Mouse (Mus musculus) heart, embryonic 16.5 days (tissue): ENCODE measurements around the gene Hoxb8. TPM values are rescaled to one million over a fixed set of nuclear protein-coding genes. Genes with fewer than 3 reads are reported as not detected.

Source experiments
- ATAC-seq: fragments of 200-750 bp; cut with Nextera tagmentation; replicated peaks from 2 replicates; pipeline ENCODE4 v1.8.0; 2017; ENCODE audit warnings: moderate number of reproducible peaks; ENCODE audit not compliant: insufficient read depth, low FRiP score; ENCODE audit errors: extremely low read depth
- H3K27ac ChIP-seq: fragments of 300-500 bp; sonication (generic); 2 replicates; pipeline ENCODE4 v1.5.1; 2014; ENCODE audit warnings: mild to moderate bottlenecking, low read length, control low read depth, moderate library complexity
- H3K27me3 ChIP-seq: fragments of 300-500 bp; sonication (generic); 2 replicates; pipeline ENCODE4 v1.6.1; 2014; ENCODE audit warnings: low read length, mixed read lengths; ENCODE audit not compliant: control insufficient read depth, insufficient read depth
- H3K36me3 ChIP-seq: fragments of 300-500 bp; sonication (generic); 2 replicates; pipeline ENCODE4 v1.6.1; 2014; ENCODE audit not compliant: control insufficient read depth, insufficient read depth
- H3K4me1 ChIP-seq: fragments of 300-500 bp; sonication (generic); 2 replicates; pipeline ENCODE4 v1.6.1; 2014; ENCODE audit warnings: low read length, mixed read lengths; ENCODE audit not compliant: control insufficient read depth, insufficient read depth
- H3K4me2 ChIP-seq: fragments of 300-500 bp; sonication (generic); 2 replicates; pipeline ENCODE4 v1.6.1; 2014; ENCODE audit warnings: low read depth, mild to moderate bottlenecking, control low read depth, low read length
- H3K4me3 ChIP-seq: fragments of 300-500 bp; sonication (generic); 2 replicates; pipeline ENCODE4 v1.5.1; 2014; ENCODE audit warnings: mild to moderate bottlenecking, control low read depth, low read length
- H3K9ac ChIP-seq: fragments of 300-500 bp; sonication (generic); 2 replicates; pipeline ENCODE4 v1.6.1; 2014; ENCODE audit warnings: low read length, control low read depth
- H3K9me3 ChIP-seq: fragments of 300-500 bp; sonication (generic); replicated peaks from 2 replicates; pipeline ENCODE4 v1.6.1; 2016; ENCODE audit warnings: low read length; ENCODE audit not compliant: control insufficient read depth
- WGBS: fragments of 180-500 bp; shearing (Covaris S2); extraction: QIAGEN DNeasy Blood & Tissue Kit; methylation state at CpG from one replicate; pipeline ENCODE4 v1.1.7; 2014; 5-methylcytosine and 5-hydroxymethylcytosine counted together
- polyA plus RNA-seq: library from polyadenylated mRNA; unstranded; fragments of >200 nt; fragmentation: Nextera tagmentation; extraction: Ambion mirVana; gene quantifications from 2 replicates; pipeline ENCODE4 v1.2.1, GENCODE M21; 2015

The Hoxb8 gene
- polyA plus RNA-seq = not detected in 2 replicates

GRCm38 (mm10) chr11:96281855-96282570 lies at the start of gene Hoxb8:
TSS of gene Hoxb8 (plus strand) at chr11:96281905.
- no peak within 1 kb of the TSS for H3K4me3 ChIP-seq

GRCm38 (mm10) chr11:96234906-96235305 lies 46.8 kb upstream of the Hoxb8 start:
- under 1% methylated on average over 12 of the region's 12 CpGs for whole genome bisulfite sequencing
- H3K27ac ChIP-seq = no peak overlapping the region
- peaks cover 45% of the 10 kb centered on the region for H3K27me3 ChIP-seq
- no peak overlapping the region for H3K9ac ChIP-seq
- no peak overlapping the region for H3K4me3 ChIP-seq
- H3K4me2 ChIP-seq = no peak overlapping the region
- ATAC-seq = no peak
- H3K4me1 ChIP-seq = no peaks in the 10 kb centered on the region
- no peaks in the 10 kb centered on the region for H3K36me3 ChIP-seq
- H3K9me3 ChIP-seq = 0 out of 2 replicates have a peak, but pooled peaks cover 3% of the 10 kb centered on the region

More at GRCm38 (mm10) chr11:96281855-96282570, at the start of gene Hoxb8:
- Histone ChIP-seq H3K9ac (no peak within 1 kb of the TSS), H3K36me3 (no peaks in the 10 kb centered on the region), H3K4me2 (no peak within 1 kb of the TSS), H3K27me3 (peaks cover 88% of the 10 kb centered on the region), H3K9me3 (no peaks in the 10 kb centered on the region), H3K4me1 (peaks cover 5% of the 10 kb centered on the region), H3K27ac (no peak within 1 kb of the TSS)
- ATAC-seq = no peak
- WGBS = 1% methylated on average over 27 of the region's 27 CpGs

GRCm38 (mm10) chr11:96240211-96240610 lies 41.5 kb upstream of the Hoxb8 start:
- Histone ChIP-seq H3K9ac (no peak overlapping the region), H3K9me3 (0 out of 2 replicates have a peak, but pooled peaks cover 3% of the 10 kb centered on the region)

GRCm38 (mm10) chr11:96250901-96251300 lies 30.8 kb upstream of the Hoxb8 start:
- Histone ChIP-seq H3K27me3 (peaks cover 82% of the 10 kb centered on the region), H3K4me1 (no peaks in the 10 kb centered on the region), H3K27ac (no peak overlapping the region), H3K36me3 (no peaks in the 10 kb centered on the region), H3K4me3 (no peak overlapping the region), H3K9me3 (peaks cover 10% of the 10 kb centered on the region), H3K4me2 (no peak overlapping the region), H3K9ac (no peak overlapping the region)
- no peak for ATAC-seq
- under 1% methylated on average over 14 of the region's 14 CpGs for WGBS

More at GRCm38 (mm10) chr11:96240211-96240610, 41.5 kb upstream of the Hoxb8 start:
- no peak for ATAC-seq
- no peak overlapping the region for H3K27ac ChIP-seq
- H3K4me2 ChIP-seq = no peak overlapping the region
- H3K27me3 ChIP-seq = peaks cover 35% of the 10 kb centered on the region
- no peak overlapping the region for H3K4me3 ChIP-seq
- H3K4me1 ChIP-seq = no peaks in the 10 kb centered on the region
- WGBS = 3% methylated on average over 7 of the region's 7 CpGs
- H3K36me3 ChIP-seq = no peaks in the 10 kb centered on the region

GRCm38 (mm10) chr11:96251480-96252031 lies 30.1 kb upstream of the Hoxb8 start:
- Histone ChIP-seq H3K4me1 (no peaks in the 10 kb centered on the region), H3K4me3 (no peak overlapping the region), H3K4me2 (no peak overlapping the region), H3K36me3 (no peaks in the 10 kb centered on the region), H3K9ac (no peak overlapping the region), H3K9me3 (peaks cover 10% of the 10 kb centered on the region), H3K27me3 (peaks cover 85% of the 10 kb centered on the region), H3K27ac (no peak overlapping the region)
- WGBS = 2% methylated on average over 46 of the region's 46 CpGs
- no peak for ATAC-seq

GRCm38 (mm10) chr11:96252541-96253120 lies 29.1 kb upstream of the Hoxb8 start:
- H3K36me3 ChIP-seq = no peaks in the 10 kb centered on the region
- no peak overlapping the region for H3K4me3 ChIP-seq
- no peak for ATAC-seq
- no peak overlapping the region for H3K4me2 ChIP-seq
- no peaks in the 10 kb centered on the region for H3K4me1 ChIP-seq
- 6% methylated on average over 12 of the region's 12 CpGs for WGBS
- peaks cover 91% of the 10 kb centered on the region for H3K27me3 ChIP-seq
- no peak overlapping the region for H3K9ac ChIP-seq
- H3K9me3 ChIP-seq = peaks cover 10% of the 10 kb centered on the region
- no peak overlapping the region for H3K27ac ChIP-seq

- H3K27me3 ChIP-seq = peaks cover 98% of the 10 kb centered on the region
- no peak overlapping the region for H3K9ac ChIP-seq
- no peak overlapping the region for H3K4me2 ChIP-seq
- no peak overlapping the region for H3K4me3 ChIP-seq
- H3K4me1 ChIP-seq = no peaks in the 10 kb centered on the region
- H3K9me3 ChIP-seq = peaks cover 10% of the 10 kb centered on the region
- WGBS = 1% methylated on average over 11 of the region's 11 CpGs
- ATAC-seq = no peak
- H3K27ac ChIP-seq = no peak overlapping the region
- no peaks in the 10 kb centered on the region for H3K36me3 ChIP-seq
Observed at GRCm38 (mm10) chr11:96254221-96254620, 27.5 kb upstream of the Hoxb8 start.

GRCm38 (mm10) chr11:96255111-96255995 lies 26.4 kb upstream of the Hoxb8 start:
- Histone ChIP-seq H3K4me3 (no peak overlapping the region), H3K36me3 (no peaks in the 10 kb centered on the region), H3K4me2 (no peak overlapping the region), H3K4me1 (no peaks in the 10 kb centered on the region), H3K9me3 (peaks cover 4% of the 10 kb centered on the region), H3K27me3 (peaks cover 98% of the 10 kb centered on the region), H3K9ac (no peak overlapping the region), H3K27ac (no peak overlapping the region)
- no peak for ATAC-seq
- WGBS = 2% methylated on average over 39 of the region's 39 CpGs
